Mouse (Mus musculus): ENCODE measurements at regions not wholly inside any gene's neighbourhood (a gene's known extent, or its start where the extent isn't known, plus 50 kb on each side); places are given as distances from the start of the nearest gene placed in this dataset.

GRCm38 (mm10) chr5:75862630-75862991 lies 115.6 kb downstream of the Kdr start:
- no peaks in the 10 kb centered on the region for H3K27me3 ChIP-seq (ENCODE audit: control insufficient read depth, insufficient read depth, low read length)
- no peak overlapping the region for H3K9ac ChIP-seq (ENCODE audit: low read depth, low read length)
- H3K36me3 ChIP-seq (ENCODE audit: control insufficient read depth, insufficient read depth, low read length): no peaks in the 10 kb centered on the region
- 20% methylated on average over 8 of the region's 8 CpGs for WGBS
- H3K9me3 ChIP-seq (ENCODE audit: control insufficient read depth, low read length): no peaks in the 10 kb centered on the region
- no peak overlapping the region for H3K4me3 ChIP-seq (ENCODE audit: low read length)
- no peak for ATAC-seq (ENCODE audit: low FRiP score, low TSS enrichment)
- H3K4me2 ChIP-seq (replicated peaks; ENCODE audit: low read depth, low read length): no peak overlapping the region
- H3K27ac ChIP-seq (ENCODE audit: low read depth, low read length): no peak overlapping the region
- no peaks in the 10 kb centered on the region for H3K4me1 ChIP-seq (ENCODE audit: control insufficient read depth, insufficient read depth, low read length)

- Histone ChIP-seq H3K27ac (ENCODE audit: low read depth, low read length) (no peak overlapping the region), H3K4me2 (replicated peaks; ENCODE audit: low read depth, low read length) (no peak overlapping the region), H3K9ac (ENCODE audit: low read depth, low read length) (no peak overlapping the region), H3K4me3 (ENCODE audit: low read length) (no peak overlapping the region), H3K4me1 (ENCODE audit: control insufficient read depth, insufficient read depth, low read length) (no peaks in the 10 kb centered on the region), H3K36me3 (ENCODE audit: control insufficient read depth, insufficient read depth, low read length) (no peaks in the 10 kb centered on the region), H3K9me3 (ENCODE audit: control insufficient read depth, low read length) (no peaks in the 10 kb centered on the region), H3K27me3 (ENCODE audit: control insufficient read depth, insufficient read depth, low read length) (no peaks in the 10 kb centered on the region)
- ATAC-seq (ENCODE audit: low FRiP score, low TSS enrichment): no peak
- WGBS: 50% methylated on average over 8 of the region's 8 CpGs
Measured at GRCm38 (mm10) chr5:75861916-75862629, 116.2 kb downstream of the Kdr start.

GRCm38 (mm10) chr5:75859316-75859836 lies 118.9 kb downstream of the Kdr start:
- Histone ChIP-seq H3K4me2 (replicated peaks; ENCODE audit: low read depth, low read length) (no peak overlapping the region), H3K9ac (ENCODE audit: low read depth, low read length) (no peak overlapping the region), H3K27ac (ENCODE audit: low read depth, low read length) (no peak overlapping the region), H3K36me3 (ENCODE audit: control insufficient read depth, insufficient read depth, low read length) (no peaks in the 10 kb centered on the region), H3K4me1 (ENCODE audit: control insufficient read depth, insufficient read depth, low read length) (no peaks in the 10 kb centered on the region), H3K4me3 (ENCODE audit: low read length) (no peak overlapping the region), H3K9me3 (ENCODE audit: control insufficient read depth, low read length) (no peaks in the 10 kb centered on the region), H3K27me3 (ENCODE audit: control insufficient read depth, insufficient read depth, low read length) (no peaks in the 10 kb centered on the region)
- no peak for ATAC-seq (ENCODE audit: low FRiP score, low TSS enrichment)
- 90% methylated on average over 8 of the region's 8 CpGs for WGBS

GRCm38 (mm10) chr5:75850855-75851254 lies 127.4 kb downstream of the Kdr start:
- Histone ChIP-seq H3K27ac (ENCODE audit: low read depth, low read length) (no peak overlapping the region), H3K27me3 (ENCODE audit: control insufficient read depth, insufficient read depth, low read length) (no peaks in the 10 kb centered on the region), H3K9me3 (ENCODE audit: control insufficient read depth, low read length) (no peaks in the 10 kb centered on the region), H3K36me3 (ENCODE audit: control insufficient read depth, insufficient read depth, low read length) (no peaks in the 10 kb centered on the region), H3K9ac (ENCODE audit: low read depth, low read length) (no peak overlapping the region), H3K4me1 (ENCODE audit: control insufficient read depth, insufficient read depth, low read length) (no peaks in the 10 kb centered on the region), H3K4me2 (replicated peaks; ENCODE audit: low read depth, low read length) (no peak overlapping the region), H3K4me3 (ENCODE audit: low read length) (no peak overlapping the region)
- no peak for ATAC-seq (ENCODE audit: low FRiP score, low TSS enrichment)
- WGBS: 69% methylated on average over 4 of the region's 4 CpGs

- H3K9me3 ChIP-seq (ENCODE audit: control insufficient read depth, low read length): no peaks in the 10 kb centered on the region
- ATAC-seq (ENCODE audit: low FRiP score, low TSS enrichment): no peak
- no peak overlapping the region for H3K9ac ChIP-seq (ENCODE audit: low read depth, low read length)
- H3K36me3 ChIP-seq (ENCODE audit: control insufficient read depth, insufficient read depth, low read length): no peaks in the 10 kb centered on the region
- H3K27ac ChIP-seq (ENCODE audit: low read depth, low read length): no peak overlapping the region
- WGBS: 88% methylated on average over 6 of the region's 6 CpGs
- no peaks in the 10 kb centered on the region for H3K4me1 ChIP-seq (ENCODE audit: control insufficient read depth, insufficient read depth, low read length)
- no peaks in the 10 kb centered on the region for H3K27me3 ChIP-seq (ENCODE audit: control insufficient read depth, insufficient read depth, low read length)
- no peak overlapping the region for H3K4me2 ChIP-seq (replicated peaks; ENCODE audit: low read depth, low read length)
- H3K4me3 ChIP-seq (ENCODE audit: low read length): no peak overlapping the region
Measured at GRCm38 (mm10) chr5:75847966-75848365, 130.3 kb downstream of the Kdr start.

- H3K27me3 ChIP-seq (ENCODE audit: control insufficient read depth, insufficient read depth, low read length): no peaks in the 10 kb centered on the region
- no peak overlapping the region for H3K9ac ChIP-seq (ENCODE audit: low read depth, low read length)
- no peaks in the 10 kb centered on the region for H3K9me3 ChIP-seq (ENCODE audit: control insufficient read depth, low read length)
- H3K36me3 ChIP-seq (ENCODE audit: control insufficient read depth, insufficient read depth, low read length): no peaks in the 10 kb centered on the region
- H3K4me1 ChIP-seq (ENCODE audit: control insufficient read depth, insufficient read depth, low read length): no peaks in the 10 kb centered on the region
- no peak overlapping the region for H3K27ac ChIP-seq (ENCODE audit: low read depth, low read length)
- H3K4me2 ChIP-seq (replicated peaks; ENCODE audit: low read depth, low read length): no peak overlapping the region
- WGBS: 73% methylated on average over 3 of the region's 3 CpGs
- ATAC-seq (ENCODE audit: low FRiP score, low TSS enrichment): no peak
- no peak overlapping the region for H3K4me3 ChIP-seq (ENCODE audit: low read length)
Measured at GRCm38 (mm10) chr5:75847341-75847740, 130.9 kb downstream of the Kdr start.

- H3K4me1 ChIP-seq (ENCODE audit: control insufficient read depth, insufficient read depth, low read length): no peaks in the 10 kb centered on the region
- H3K36me3 ChIP-seq (ENCODE audit: control insufficient read depth, insufficient read depth, low read length): no peaks in the 10 kb centered on the region
- H3K9ac ChIP-seq (ENCODE audit: low read depth, low read length): no peak overlapping the region
- no peak overlapping the region for H3K27ac ChIP-seq (ENCODE audit: low read depth, low read length)
- ATAC-seq (ENCODE audit: low FRiP score, low TSS enrichment): no peak
- 82% methylated on average over 3 of the region's 3 CpGs for WGBS
- no peaks in the 10 kb centered on the region for H3K9me3 ChIP-seq (ENCODE audit: control insufficient read depth, low read length)
- no peak overlapping the region for H3K4me2 ChIP-seq (replicated peaks; ENCODE audit: low read depth, low read length)
- H3K27me3 ChIP-seq (ENCODE audit: control insufficient read depth, insufficient read depth, low read length): no peaks in the 10 kb centered on the region
- H3K4me3 ChIP-seq (ENCODE audit: low read length): no peak overlapping the region
Measured at GRCm38 (mm10) chr5:75846016-75846415, 132.2 kb downstream of the Kdr start.

- 69% methylated on average over 3 of the region's 3 CpGs for WGBS
- Histone ChIP-seq H3K9me3 (ENCODE audit: control insufficient read depth, low read length) (no peaks in the 10 kb centered on the region), H3K9ac (ENCODE audit: low read depth, low read length) (no peak overlapping the region), H3K36me3 (ENCODE audit: control insufficient read depth, insufficient read depth, low read length) (no peaks in the 10 kb centered on the region), H3K4me1 (ENCODE audit: control insufficient read depth, insufficient read depth, low read length) (no peaks in the 10 kb centered on the region), H3K27ac (ENCODE audit: low read depth, low read length) (no peak overlapping the region), H3K4me2 (replicated peaks; ENCODE audit: low read depth, low read length) (no peak overlapping the region), H3K27me3 (ENCODE audit: control insufficient read depth, insufficient read depth, low read length) (no peaks in the 10 kb centered on the region), H3K4me3 (ENCODE audit: low read length) (no peak overlapping the region)
- ATAC-seq (ENCODE audit: low FRiP score, low TSS enrichment): no peak
Measured at GRCm38 (mm10) chr5:75843807-75844206, 134.5 kb downstream of the Kdr start.

- no peak for ATAC-seq (ENCODE audit: low FRiP score, low TSS enrichment)
Measured at GRCm38 (mm10) chr5:75840421-75840820, 137.8 kb downstream of the Kdr start.

More at GRCm38 (mm10) chr5:75840421-75840820, 137.8 kb downstream of the Kdr start:
- no peaks in the 10 kb centered on the region for H3K36me3 ChIP-seq (ENCODE audit: control insufficient read depth, insufficient read depth, low read length)
- H3K27ac ChIP-seq (ENCODE audit: low read depth, low read length): no peak overlapping the region
- no peaks in the 10 kb centered on the region for H3K4me1 ChIP-seq (ENCODE audit: control insufficient read depth, insufficient read depth, low read length)
- H3K4me3 ChIP-seq (ENCODE audit: low read length): no peak overlapping the region
- H3K4me2 ChIP-seq (replicated peaks; ENCODE audit: low read depth, low read length): no peak overlapping the region
- 80% methylated on average over 7 of the region's 7 CpGs for WGBS
- no peaks in the 10 kb centered on the region for H3K9me3 ChIP-seq (ENCODE audit: control insufficient read depth, low read length)
- H3K9ac ChIP-seq (ENCODE audit: low read depth, low read length): no peak overlapping the region
- H3K27me3 ChIP-seq (ENCODE audit: control insufficient read depth, insufficient read depth, low read length): no peaks in the 10 kb centered on the region

Measured in kidney, embryonic 14.5 days (tissue).